Mouse (Mus musculus): ENCODE results near the gene Gm11639.

DNA sequence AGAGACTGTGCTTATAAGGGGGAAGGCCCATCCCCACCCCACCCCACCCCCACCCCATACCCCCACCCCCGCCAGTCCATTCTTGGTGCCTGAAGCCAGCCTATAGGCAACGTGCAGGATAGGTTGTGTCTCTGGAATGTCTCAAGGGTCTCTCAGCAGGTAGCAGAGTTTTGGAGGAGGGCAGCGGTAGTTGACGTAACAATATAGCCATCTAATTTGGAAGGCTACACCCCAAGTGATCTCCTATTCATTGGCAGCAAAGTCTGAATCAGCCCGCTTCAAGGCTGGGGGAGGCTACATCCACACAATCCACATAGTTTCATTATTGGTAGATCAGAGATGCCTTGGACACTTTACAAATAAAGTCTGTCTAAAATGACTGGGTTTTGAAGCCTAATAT lies 292.5 kb downstream of the Gm11639 start:
- TF ChIP-seq TAL1 (IDR thresholded peaks at IDR 0.05; ENCODE audit: low read length) (no peak), UBTF (IDR thresholded peaks at IDR 0.05; ENCODE audit: borderline replicate concordance, insufficient read depth, low read depth, low read length) (no peak), CTCF (IDR thresholded peaks at IDR 0.05 in 2 of 3, conservative IDR thresholded peaks at IDR 0.05 in 1 of 3; ENCODE audit: control insufficient read depth in 1 of 3, insufficient read depth in 1 of 3, low read depth in 2 of 3, low read length in 3 of 3, poor library complexity in 1 of 3, severe bottlenecking in 1 of 3) (no peak), EP300 (IDR thresholded peaks at IDR 0.05; ENCODE audit: low read depth in 1 of 2, low read length in 2 of 2) (no peak), POLR2A (IDR thresholded peaks at IDR 0.05; ENCODE audit: control insufficient read depth in 1 of 2, insufficient read depth in 1 of 2, low read depth in 1 of 2, low read length in 2 of 2, poor library complexity in 1 of 2) (no peak), USF1 (IDR thresholded peaks at IDR 0.05; ENCODE audit: low read depth, low read length) (no peak), SIN3A (IDR thresholded peaks at IDR 0.05; ENCODE audit: low read length) (no peak), RCOR1 (IDR thresholded peaks at IDR 0.05; ENCODE audit: low read depth, low read length) (no peak)

All from MEL (cell line).